Mouse (Mus musculus) heart, postnatal 0 days (tissue): Measurements from ENCODE around the gene Plxna4. TPM values are rescaled to one million over a fixed set of nuclear protein-coding genes. Genes with fewer than 3 reads are reported as not detected.

Experiments used
- ATAC-seq: fragments of 200-750 bp; cut with Nextera tagmentation; 2 replicates; pipeline ENCODE4 v1.8.0; 2017; ENCODE audit warnings: low read depth, moderate number of reproducible peaks, moderate library complexity; ENCODE audit not compliant: insufficient read depth
- DNase-seq: peaks from one replicate; pipeline ENCODE4 v3.0.0-alpha.2; 2016; ENCODE audit warnings: low spot score
- H3K27ac ChIP-seq: fragments of 300-500 bp; sonication (generic); 2 replicates; pipeline ENCODE4 v1.5.1; 2014; ENCODE audit warnings: low read depth, mild to moderate bottlenecking
- H3K27me3 ChIP-seq: fragments of 300-500 bp; sonication (generic); 2 replicates; pipeline ENCODE4 v1.6.1; 2014; ENCODE audit warnings: low read length, mixed read lengths; ENCODE audit not compliant: control insufficient read depth, insufficient read depth
- H3K36me3 ChIP-seq: fragments of 300-500 bp; sonication (generic); replicated peaks from 2 replicates; pipeline ENCODE4 v1.6.1; 2014; ENCODE audit warnings: low read length, mixed read lengths; ENCODE audit not compliant: control insufficient read depth, insufficient read depth
- H3K4me1 ChIP-seq: fragments of 300-500 bp; sonication (generic); 2 replicates; pipeline ENCODE4 v1.6.1; 2014; ENCODE audit warnings: antibody characterized with exemption; ENCODE audit not compliant: control insufficient read depth, insufficient read depth
- H3K4me2 ChIP-seq: fragments of 300-500 bp; sonication (generic); 2 replicates; pipeline ENCODE4 v1.6.1; 2014; ENCODE audit warnings: low read depth, mild to moderate bottlenecking, low read length, moderate library complexity
- H3K4me3 ChIP-seq: fragments of 300-500 bp; sonication (generic); 2 replicates; pipeline ENCODE4 v1.5.1; 2014; ENCODE audit warnings: low read depth, low read length
- H3K9ac ChIP-seq: fragments of 300-500 bp; sonication (generic); replicated peaks from 2 replicates; pipeline ENCODE4 v1.6.1; 2014; ENCODE audit warnings: low read depth, low read length, mixed read lengths
- H3K9me3 ChIP-seq: fragments of 300-500 bp; sonication (generic); replicated peaks from 2 replicates; pipeline ENCODE4 v1.6.1; 2016; ENCODE audit warnings: low read length; ENCODE audit not compliant: control insufficient read depth
- CTCF ChIP-seq: IDR thresholded peaks from 2 replicates; pipeline ENCODE4 v1.5.1; 2016; ENCODE audit warnings: antibody characterized with exemption, control low read depth, low read depth
- EP300 ChIP-seq: IDR thresholded peaks from 2 replicates; pipeline ENCODE4 v1.6.1; 2016; ENCODE audit warnings: antibody characterized with exemption, low read depth
- WGBS: fragments of 180-500 bp; shearing (Covaris S2); extraction: QIAGEN DNeasy Blood & Tissue Kit; methylation state at CpG from one replicate; pipeline ENCODE4 v1.1.7; 2014; 5-methylcytosine and 5-hydroxymethylcytosine counted together
- polyA plus RNA-seq: library from polyadenylated mRNA; unstranded; fragments of >200 nt; fragmentation: Nextera tagmentation; extraction: Ambion mirVana; gene quantifications from 2 replicates; pipeline ENCODE4 v1.2.1, GENCODE M21; 2015
- total RNA-seq: library from RNA; depleted of rRNA; stranded (reverse); fragments of >200 nt; gene quantifications from 2 replicates; pipeline ENCODE4 v1.2.3, GENCODE M21; 2014; ENCODE audit warnings: low replicate concordance

Gene Plxna4
- total and polyA plus RNA-seq, 2 experiments from 2014 or later: 3.7 to 19.2 TPM

DNA sequence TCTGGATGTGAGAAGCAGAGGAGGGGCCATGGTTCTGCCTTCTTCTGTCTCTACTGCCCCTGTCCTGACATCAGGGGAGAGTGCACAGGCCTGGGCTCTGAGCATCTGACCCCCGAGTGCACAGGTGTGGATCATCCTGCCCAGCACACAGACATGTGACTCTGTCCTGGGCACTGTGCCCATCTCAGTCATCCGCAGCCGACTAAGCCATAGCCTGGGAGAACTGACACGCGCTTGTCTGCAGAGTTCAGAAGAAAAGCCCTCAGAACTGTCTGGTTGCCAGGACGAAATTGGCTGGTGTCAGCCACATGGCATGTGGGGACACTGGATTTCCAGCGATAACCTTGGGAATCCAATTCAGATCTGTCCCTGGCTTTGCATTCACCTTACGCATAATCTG, 210.8 kb downstream of the Plxna4 start:
- ATAC-seq (peak; percentile 87), DNase-seq (peak; percentile 39)
- Histone ChIP-seq H3K27me3 (no peaks in the 10 kb centered on the region), H3K4me3 (no peak overlapping the region), H3K4me2 (peak overlapping the region; percentile 32), H3K9ac (no peak overlapping the region), H3K27ac (no peak overlapping the region), H3K36me3 (no peaks in the 10 kb centered on the region), H3K9me3 (no peaks in the 10 kb centered on the region), H3K4me1 (peaks cover 21% of the 10 kb centered on the region)
- TF ChIP-seq CTCF (no peak), EP300 (peak; percentile 69; the same call in 1 of the 2 replicates)
- 26% methylated on average over 8 of the region's 8 CpGs for WGBS

DNA sequence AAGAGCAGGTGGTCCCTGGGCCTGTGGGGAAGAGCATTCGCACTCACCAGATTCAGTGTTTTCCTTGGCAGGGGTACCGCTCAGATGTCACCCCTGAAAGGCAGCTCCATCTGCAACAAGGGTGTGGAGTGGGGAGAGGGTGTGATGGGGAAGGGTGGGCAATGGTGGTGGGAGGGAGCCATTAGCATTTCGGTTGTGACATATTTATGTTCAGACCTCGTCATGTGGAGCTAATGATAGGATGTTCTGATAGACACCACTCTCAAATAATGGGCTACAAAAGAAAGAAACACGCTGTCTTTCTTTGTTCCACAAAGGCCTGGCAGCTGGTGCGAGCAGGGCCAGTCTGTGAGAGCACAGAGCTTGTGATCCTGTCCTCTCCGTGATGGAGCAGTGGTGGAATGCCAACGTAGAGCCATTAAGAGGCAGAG, 214.0 kb downstream of the Plxna4 start:
- H3K4me1 ChIP-seq: peaks cover 20% of the 10 kb centered on the region
- no peak overlapping the region for H3K27ac ChIP-seq
- no peak for ATAC-seq
- H3K36me3 ChIP-seq: no peaks in the 10 kb centered on the region
- DNase-seq: no peak
- no peaks in the 10 kb centered on the region for H3K9me3 ChIP-seq
- no peaks in the 10 kb centered on the region for H3K27me3 ChIP-seq
- 84% methylated on average over 8 of the region's 8 CpGs for WGBS
- H3K4me3 ChIP-seq: no peak overlapping the region
- H3K4me2 ChIP-seq: no peak overlapping the region
- TF ChIP-seq CTCF (no peak), EP300 (no peak)
- H3K9ac ChIP-seq: no peak overlapping the region

DNA sequence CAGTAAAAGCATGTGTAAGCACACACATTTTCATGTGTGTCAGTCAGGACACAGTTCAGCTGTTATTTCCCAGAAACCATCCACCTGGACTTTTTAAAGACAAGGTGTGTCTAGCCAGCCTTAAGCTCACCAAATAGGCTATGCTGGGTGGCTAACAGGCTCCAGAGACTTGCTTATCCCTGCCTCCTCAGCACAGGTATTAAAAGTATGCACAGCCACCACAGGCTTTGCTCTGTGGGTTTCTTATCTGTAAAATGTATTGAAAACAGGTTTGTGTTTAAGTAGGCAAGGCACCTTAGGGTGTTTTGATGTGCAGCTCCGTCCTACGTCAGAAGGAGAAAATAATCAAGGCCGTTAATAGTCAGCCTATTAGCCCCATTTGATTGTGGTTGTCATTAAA, 218.9 kb downstream of the Plxna4 start:
- TF ChIP-seq EP300 (no peak), CTCF (no peak)
- Histone ChIP-seq H3K4me2 (no peak overlapping the region), H3K9me3 (no peaks in the 10 kb centered on the region), H3K27me3 (no peaks in the 10 kb centered on the region), H3K36me3 (no peaks in the 10 kb centered on the region), H3K27ac (no peak overlapping the region), H3K9ac (no peak overlapping the region), H3K4me1 (peaks cover 6% of the 10 kb centered on the region; the same call in 1 of the 2 replicates), H3K4me3 (no peak overlapping the region)
- DNase-seq (no peak), ATAC-seq (no peak)
- 75% methylated on average over 3 of the region's 3 CpGs for WGBS

DNA sequence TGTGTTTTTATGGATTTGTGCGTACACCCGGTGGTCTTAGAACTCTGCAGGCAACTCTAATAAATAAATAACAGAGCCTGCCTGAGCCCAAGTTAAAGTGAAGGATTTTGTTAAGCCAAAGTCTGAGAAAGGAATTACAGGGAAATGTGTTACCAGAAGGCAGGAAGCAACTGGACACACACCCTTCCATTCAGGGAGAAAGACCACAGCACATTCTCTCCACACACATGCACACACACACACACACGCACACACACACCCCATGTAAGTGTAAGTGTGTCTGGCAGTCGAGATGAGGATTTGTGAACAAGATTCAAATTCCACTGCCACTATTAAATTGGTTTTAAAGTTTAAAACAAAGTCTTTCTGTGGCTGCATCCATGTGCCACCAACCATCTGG, 219.6 kb downstream of the Plxna4 start:
- H3K27ac ChIP-seq: no peak overlapping the region
- 66% methylated on average over 4 of the region's 4 CpGs for WGBS
- H3K4me1 ChIP-seq: peaks cover 7% of the 10 kb centered on the region; the same call in 1 of the 2 replicates
- no peak overlapping the region for H3K9ac ChIP-seq
- DNase-seq (no peak), ATAC-seq (no peak)
- no peaks in the 10 kb centered on the region for H3K36me3 ChIP-seq
- H3K4me3 ChIP-seq: no peak overlapping the region
- TF ChIP-seq CTCF: no peak
- TF ChIP-seq EP300: no peak
- H3K4me2 ChIP-seq: no peak overlapping the region
- no peaks in the 10 kb centered on the region for H3K9me3 ChIP-seq
- H3K27me3 ChIP-seq: no peaks in the 10 kb centered on the region

DNA sequence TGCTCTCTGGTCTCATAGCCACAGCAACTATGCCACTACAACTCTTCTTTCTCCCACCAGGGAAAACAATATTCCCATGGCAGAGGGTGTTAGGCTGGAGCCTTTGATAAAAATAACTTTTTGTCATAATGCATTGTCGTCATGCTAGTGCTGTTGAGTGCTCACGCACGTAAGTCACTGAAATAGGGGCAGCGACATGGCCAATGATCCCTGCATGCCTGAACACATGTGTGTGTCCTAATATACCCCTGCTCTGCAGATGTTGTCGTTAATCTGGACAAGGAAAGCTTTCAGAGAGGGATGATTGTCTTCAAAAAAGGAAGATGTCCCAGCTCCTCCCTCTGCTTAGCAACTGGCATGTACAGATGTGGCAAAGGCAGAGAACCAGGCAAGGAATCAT, 223.1 kb downstream of the Plxna4 start:
- Histone ChIP-seq H3K36me3 (no peaks in the 10 kb centered on the region), H3K27me3 (no peaks in the 10 kb centered on the region), H3K27ac (no peak overlapping the region), H3K9me3 (no peaks in the 10 kb centered on the region), H3K4me1 (peaks cover 15% of the 10 kb centered on the region; the same call in 1 of the 2 replicates), H3K4me2 (no peak overlapping the region), H3K4me3 (no peak overlapping the region), H3K9ac (no peak overlapping the region)
- peak; percentile 49 for DNase-seq
- WGBS: 56% methylated on average over 5 of the region's 5 CpGs
- ATAC-seq: peak; percentile 57; the same call in 1 of the 2 replicates
- TF ChIP-seq EP300: no peak
- no peak for TF ChIP-seq CTCF

DNA sequence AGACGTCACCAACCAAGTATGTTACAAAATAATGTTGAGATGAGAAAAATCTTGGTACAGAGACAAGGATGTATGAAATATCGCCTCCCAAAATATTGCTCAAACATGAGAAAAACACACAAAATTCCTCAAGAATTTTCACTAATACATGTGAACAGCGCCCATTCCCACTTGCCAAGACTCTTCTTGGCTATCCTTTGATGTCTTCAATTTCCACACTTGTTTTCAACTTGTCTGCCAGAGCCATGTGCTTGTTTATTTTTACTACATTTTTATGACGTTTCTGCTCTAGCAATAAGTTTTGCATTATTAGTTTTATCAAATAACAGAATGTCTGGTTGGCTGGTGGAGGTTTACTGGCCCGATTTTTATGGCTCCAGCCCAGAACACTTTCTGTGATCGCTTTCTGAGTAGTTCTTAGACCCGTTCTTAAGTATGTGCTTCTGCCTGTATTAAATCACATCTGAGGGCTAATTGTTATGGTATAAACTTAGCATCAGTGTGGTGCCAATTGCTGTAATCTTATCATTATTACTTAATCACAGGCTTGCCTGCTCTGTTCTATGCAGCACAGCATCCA, 224.4 kb downstream of the Plxna4 start:
- H3K4me3 ChIP-seq: no peak overlapping the region
- no peak overlapping the region for H3K4me2 ChIP-seq
- peaks cover 15% of the 10 kb centered on the region; the same call in 1 of the 2 replicates for H3K4me1 ChIP-seq
- no peaks in the 10 kb centered on the region for H3K36me3 ChIP-seq
- H3K9ac ChIP-seq: no peak overlapping the region
- H3K27me3 ChIP-seq: no peaks in the 10 kb centered on the region
- DNase-seq (no peak), ATAC-seq (no peak)
- WGBS: 59% methylated on average over 7 of the region's 7 CpGs
- TF ChIP-seq EP300 (no peak), CTCF (no peak)
- H3K9me3 ChIP-seq: no peaks in the 10 kb centered on the region
- no peak overlapping the region for H3K27ac ChIP-seq
